Mouse (Mus musculus) liver, adult 2 months (tissue): ENCODE measurements around the gene Lin7b. TPM values are rescaled to one million over a fixed set of nuclear protein-coding genes. Genes with fewer than 3 reads are reported as not detected.
A peak's percentile ranks its signal among the peaks of the same experiment; 100 is the strongest.

ENCODE experiments used
- DNase-seq: peaks from one replicate; pipeline ENCODE4 v3.0.0-alpha.2; 2011; ENCODE audit warnings: low read depth, low spot score; ENCODE audit errors: extremely low read depth
- H3K27ac ChIP-seq: fragments of 200-500 bp; replicated peaks from 2 replicates; pipeline ENCODE4 v1.5.1; 2012; ENCODE audit warnings: low read depth, mild to moderate bottlenecking, control low read depth, inconsistent platforms, low read length; ENCODE audit not compliant: insufficient read depth
- H3K27me3 ChIP-seq: fragments of 200-500 bp; 2 replicates; pipeline ENCODE4 v1.6.1; 2012; ENCODE audit warnings: mild to moderate bottlenecking, moderate library complexity, low read length, inconsistent platforms; ENCODE audit not compliant: control insufficient read depth, insufficient read depth
- H3K36me3 ChIP-seq: fragments of 200-500 bp; 2 replicates; pipeline ENCODE4 v1.6.1; 2012; ENCODE audit warnings: low read length, inconsistent platforms; ENCODE audit not compliant: control insufficient read depth, insufficient read depth
- H3K4me1 ChIP-seq: fragments of 200-500 bp; 2 replicates; pipeline ENCODE4 v1.6.1; 2011; ENCODE audit warnings: low read length; ENCODE audit not compliant: control insufficient read depth, insufficient read depth
- H3K4me3 ChIP-seq: fragments of 200-500 bp; 2 replicates; pipeline ENCODE4 v1.5.1; 2011; ENCODE audit warnings: low read depth, mild to moderate bottlenecking, control low read depth, low read length, moderate library complexity; ENCODE audit not compliant: insufficient read depth
- H3K79me2 ChIP-seq: fragments of 200-500 bp; 2 replicates; pipeline ENCODE4 v1.6.1; 2012; ENCODE audit warnings: inconsistent platforms, mild to moderate bottlenecking, low read length, moderate library complexity; ENCODE audit not compliant: control insufficient read depth, insufficient read depth
- H3K9ac ChIP-seq: fragments of 200-500 bp; 2 replicates; pipeline ENCODE4 v1.6.1; 2012; ENCODE audit warnings: low read depth, mild to moderate bottlenecking, control low read depth, inconsistent platforms, low read length
- CTCF ChIP-seq: fragments of 200-500 bp; IDR thresholded peaks from 2 replicates; pipeline ENCODE4 v1.5.1; 2011; ENCODE audit warnings: low read depth, low read length, control low read depth
- POLR2A ChIP-seq: fragments of 200-500 bp; IDR thresholded peaks from 2 replicates; pipeline ENCODE4 v1.6.1; 2011; ENCODE audit warnings: low read length, control low read depth; ENCODE audit not compliant: insufficient read depth; ENCODE audit errors: extremely low read depth
- WGBS: fragments of 180-500 bp; shearing (Covaris S2); methylation state at CpG from one replicate; pipeline ENCODE4 v1.1.7; 2018; 5-methylcytosine and 5-hydroxymethylcytosine counted together
- polyA plus RNA-seq: library from polyadenylated mRNA; depleted of rRNA; stranded (reverse); fragments of >200 nt; gene quantifications from 2 replicates; pipeline ENCODE4 v1.2.3, GENCODE M21; 2012
- total RNA-seq: library from RNA; depleted of rRNA; stranded (reverse); fragments of >200 nt; gene quantifications from 2 replicates; pipeline ENCODE4 v1.2.3, GENCODE M21; 2014

Gene Lin7b
- total and polyA plus RNA-seq, 2 experiments, result not detected

GRCm38 (mm10) chr7:45367020-45367880, 3.1 kb downstream of the Lin7b start:
- TF ChIP-seq CTCF (peak; percentile 77), POLR2A (no peak)
- Histone ChIP-seq H3K4me3 (peak overlapping the region; percentile 58), H3K36me3 (no peaks in the 10 kb centered on the region), H3K27ac (no peak overlapping the region), H3K4me1 (no peaks in the 10 kb centered on the region), H3K9ac (peak overlapping the region; percentile 60), H3K27me3 (no peaks in the 10 kb centered on the region), H3K79me2 (no peaks in the 10 kb centered on the region)
- peak; percentile 70 for DNase-seq
- 1% methylated on average over 70 of the region's 70 CpGs for WGBS

- peak within 1 kb of the TSS; percentile 60 for H3K9ac ChIP-seq
- peaks cover 6% of the 10 kb centered on the region for H3K27me3 ChIP-seq
- no peak for TF ChIP-seq CTCF
- no peak for TF ChIP-seq POLR2A
- H3K27ac ChIP-seq, result no peak within 1 kb of the TSS
- H3K36me3 ChIP-seq, result no peaks in the 10 kb centered on the region
- H3K4me3 ChIP-seq, result peak within 1 kb of the TSS; percentile 58
- H3K79me2 ChIP-seq, result no peaks in the 10 kb centered on the region
- no peak for DNase-seq
- 1% methylated on average over 26 of the region's 26 CpGs for WGBS
- peaks cover under 1% of the 10 kb centered on the region; the same call in 1 of the 2 replicates for H3K4me1 ChIP-seq
Observed at GRCm38 (mm10) chr7:45366652-45367019, 3.7 kb downstream of the Lin7b start, which contains the start of gene Ppfia3. TSS of gene Ppfia3 (minus strand) at chr7:45367019.

GRCm38 (mm10) chr7:45365742-45366651, 4.4 kb downstream of the Lin7b start:
- no peak for TF ChIP-seq POLR2A
- TF ChIP-seq CTCF, result no peak
- 3% methylated on average over 34 of the region's 35 CpGs for WGBS
- Histone ChIP-seq H3K27me3 (peaks cover 10% of the 10 kb centered on the region), H3K4me1 (peaks cover 3% of the 10 kb centered on the region; the same call in 1 of the 2 replicates), H3K36me3 (no peaks in the 10 kb centered on the region), H3K9ac (no peak overlapping the region), H3K27ac (no peak overlapping the region), H3K4me3 (peak overlapping the region; percentile 38; the same call in 1 of the 2 replicates), H3K79me2 (no peaks in the 10 kb centered on the region)
- no peak for DNase-seq

GRCm38 (mm10) chr7:45363983-45364382, 6.4 kb downstream of the Lin7b start:
- no peaks in the 10 kb centered on the region for H3K36me3 ChIP-seq
- no peak overlapping the region for H3K4me3 ChIP-seq
- H3K79me2 ChIP-seq, result no peaks in the 10 kb centered on the region
- no peak overlapping the region for H3K9ac ChIP-seq
- WGBS, result 71% methylated on average over 2 of the region's 2 CpGs
- no peak for DNase-seq
- peaks cover 13% of the 10 kb centered on the region for H3K27me3 ChIP-seq
- TF ChIP-seq POLR2A (no peak), CTCF (no peak)
- H3K4me1 ChIP-seq, result peaks cover 3% of the 10 kb centered on the region; the same call in 1 of the 2 replicates
- H3K27ac ChIP-seq, result no peak overlapping the region

- H3K4me3 ChIP-seq, result no peak overlapping the region
- DNase-seq, result no peak
- H3K27ac ChIP-seq, result no peak overlapping the region
- no peaks in the 10 kb centered on the region for H3K79me2 ChIP-seq
- H3K9ac ChIP-seq, result no peak overlapping the region
- H3K27me3 ChIP-seq, result peaks cover 13% of the 10 kb centered on the region
- H3K4me1 ChIP-seq, result peaks cover 3% of the 10 kb centered on the region; the same call in 1 of the 2 replicates
- TF ChIP-seq CTCF (no peak), POLR2A (no peak)
- H3K36me3 ChIP-seq, result no peaks in the 10 kb centered on the region
- 9% methylated on average over 13 of the region's 13 CpGs for WGBS
Observed at GRCm38 (mm10) chr7:45362801-45363200, 7.6 kb downstream of the Lin7b start.
